Mouse (Mus musculus) CH12F3 (cell line): ENCODE measurements at regions not wholly inside any gene's neighbourhood (a gene's known extent, or its start where the extent isn't known, plus 50 kb on each side); places are given as distances from the start of the nearest gene placed in this dataset.

Experiments used
- in situ Hi-C: fragments of 300-500 bp; cut with MboI; formaldehyde crosslinking; loops from 2 replicates; pipeline ENCODE4 v1.14.3; 2020; ENCODE audit warnings: low sequenced_read_pairs

DNA sequence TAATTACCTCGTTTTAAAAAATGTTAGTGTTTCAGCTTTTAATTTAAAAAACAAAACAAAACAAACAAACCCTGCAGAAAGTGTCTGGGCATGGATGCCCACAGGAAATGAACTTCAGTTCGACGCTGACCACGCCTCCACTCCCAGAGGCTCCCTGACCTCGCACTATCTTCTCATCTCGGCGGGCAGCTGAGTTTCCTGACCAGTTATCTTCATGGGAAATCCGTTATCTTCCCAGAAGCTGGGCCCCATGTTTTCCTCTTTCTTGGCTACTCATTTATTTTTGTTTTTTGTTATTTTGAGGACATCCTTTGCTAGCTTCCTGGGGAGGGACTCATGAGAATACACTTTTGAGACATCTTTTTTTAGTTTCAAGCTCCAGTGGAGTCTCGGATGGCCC is 147.6 kb upstream of the Rbms1 start:
- in situ Hi-C loops = no loop called here

DNA sequence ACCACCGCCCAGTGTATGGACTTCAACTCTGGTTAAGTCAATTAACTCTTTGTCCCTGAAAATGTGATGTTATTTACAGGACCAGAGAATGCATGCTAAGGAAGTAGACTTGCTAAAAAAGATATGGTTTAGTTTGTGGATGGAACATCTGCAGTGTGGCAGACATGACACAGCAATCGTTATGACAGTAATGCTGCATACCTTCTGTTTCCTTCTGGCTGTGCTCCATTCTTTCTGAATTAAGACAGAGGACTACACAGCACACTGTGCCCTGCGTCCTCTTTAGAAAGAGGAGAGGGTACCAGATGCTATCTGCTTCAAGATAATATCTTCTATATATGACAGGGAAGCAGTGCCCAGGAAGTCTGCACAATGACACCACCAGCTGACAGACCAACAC is 146.6 kb upstream of the Rbms1 start:
- in situ Hi-C loops = no loop called here

GRCm38 (mm10) chr2:61105169-61105568 is 142.2 kb upstream of the Rbms1 start:
- in situ Hi-C loops = no loop called here

- in situ Hi-C loops = no loop called here
Measured at GRCm38 (mm10) chr2:61100854-61101253, 137.9 kb upstream of the Rbms1 start.

- in situ Hi-C loops = no loop called here
Measured at GRCm38 (mm10) chr2:61088501-61088900, 125.5 kb upstream of the Rbms1 start.

DNA sequence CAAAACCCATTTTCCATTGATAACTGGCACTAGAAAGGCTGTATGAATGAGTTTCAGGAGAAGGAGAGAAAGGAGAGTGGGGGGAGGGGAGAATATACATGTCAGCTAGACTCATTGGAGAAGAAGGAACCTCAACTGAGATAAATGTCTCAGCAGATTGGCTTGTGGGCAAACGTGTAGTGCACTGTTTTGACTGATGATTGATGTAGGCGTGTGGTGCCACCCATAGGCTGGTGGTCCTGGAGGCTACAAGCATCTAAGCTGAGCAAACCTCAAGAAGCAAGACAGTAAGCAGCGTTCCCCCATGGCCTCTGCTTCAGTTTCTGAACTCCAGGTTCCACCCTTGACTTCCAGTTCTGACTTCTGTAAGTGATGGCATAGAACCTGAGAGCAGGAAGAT is 121.8 kb upstream of the Rbms1 start:
- in situ Hi-C loops = no loop called here

- in situ Hi-C loops = no loop called here
Measured at GRCm38 (mm10) chr2:61083100-61083499, 120.1 kb upstream of the Rbms1 start.

- in situ Hi-C loops = no loop called here
Measured at GRCm38 (mm10) chr2:61082640-61083039, 119.6 kb upstream of the Rbms1 start.

- in situ Hi-C loops = no loop called here
Measured at GRCm38 (mm10) chr2:61080006-61080405, 117.0 kb upstream of the Rbms1 start.

GRCm38 (mm10) chr2:61071025-61071424 is 108.0 kb upstream of the Rbms1 start:
- in situ Hi-C loops = no loop called here

DNA sequence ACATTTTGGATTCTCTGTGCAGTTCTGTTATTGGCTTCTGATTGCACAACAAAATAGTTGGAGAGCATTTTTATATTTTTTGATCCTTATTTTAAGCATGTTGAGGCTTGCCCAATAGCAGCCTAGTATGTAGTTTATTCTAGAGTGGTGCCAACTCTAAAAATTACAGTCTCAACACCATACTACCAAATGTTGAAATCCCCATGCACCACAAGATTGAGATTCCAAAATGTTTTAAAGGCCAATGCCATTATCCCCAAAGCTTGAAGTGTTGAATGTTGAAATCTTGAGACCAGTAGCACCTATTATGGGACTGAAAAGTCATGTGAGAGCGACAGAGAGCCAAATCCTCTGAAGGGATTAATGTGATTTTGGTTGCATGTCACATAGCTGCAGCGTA is 104.9 kb upstream of the Rbms1 start:
- in situ Hi-C loops = no loop called here

- in situ Hi-C loops = no loop called here
Measured at GRCm38 (mm10) chr2:61062125-61062524, 99.1 kb upstream of the Rbms1 start.

GRCm38 (mm10) chr2:61060906-61061305 is 97.9 kb upstream of the Rbms1 start:
- in situ Hi-C loops = no loop called here

DNA sequence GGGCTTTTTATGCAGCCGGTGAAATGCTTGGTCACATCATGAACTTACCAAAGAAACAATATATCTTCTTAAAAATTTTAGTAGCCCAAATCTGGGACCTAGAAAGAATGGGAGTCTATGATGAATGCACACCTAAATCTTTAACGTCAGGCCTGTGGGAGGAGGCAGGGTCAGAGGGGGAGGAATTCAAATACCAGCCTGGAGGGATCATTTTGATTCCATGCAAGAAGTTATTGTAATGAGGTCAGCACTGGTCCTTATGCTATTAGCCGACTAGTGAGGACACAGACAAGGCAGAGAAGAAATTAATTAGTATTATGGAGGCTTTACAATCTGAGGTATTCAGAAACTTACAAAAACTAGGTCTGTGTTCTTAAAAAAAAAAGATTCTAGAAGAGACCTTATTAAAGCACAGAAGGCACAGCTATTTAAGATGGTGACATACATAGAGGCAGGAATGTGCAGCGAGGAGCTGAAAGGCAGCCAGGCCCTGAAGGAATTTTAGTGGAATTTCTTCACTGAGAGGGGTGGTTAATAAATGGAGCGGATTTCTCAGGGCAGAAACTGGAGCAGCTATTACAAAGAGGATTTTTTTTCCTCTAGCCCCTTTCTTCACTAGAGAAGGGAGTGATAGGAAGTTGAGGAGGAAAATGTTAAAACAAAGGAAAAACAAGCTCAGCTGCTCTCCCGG is 95.7 kb upstream of the Rbms1 start:
- in situ Hi-C loops = no loop called here

- in situ Hi-C loops = no loop called here
Measured at GRCm38 (mm10) chr2:61052296-61052695, 89.3 kb upstream of the Rbms1 start.

DNA sequence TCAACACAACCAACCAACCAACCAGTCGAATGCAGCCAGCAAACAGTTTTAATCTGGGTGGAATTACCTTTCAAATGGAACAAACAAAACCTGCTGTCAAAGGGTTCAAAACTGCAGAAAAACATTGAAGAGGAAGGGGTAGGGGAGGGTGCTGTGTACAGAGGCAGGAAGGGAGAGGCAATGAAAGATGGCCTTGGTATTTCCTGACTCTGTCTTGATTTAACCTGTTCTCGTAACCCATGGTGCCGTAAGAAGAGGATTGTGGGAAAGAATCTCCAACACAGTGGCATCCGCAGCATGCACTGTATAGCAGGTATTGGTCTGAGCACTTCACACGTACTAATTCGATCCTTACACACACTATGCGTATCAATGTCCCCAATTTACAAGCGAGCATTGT is 88.8 kb upstream of the Rbms1 start:
- in situ Hi-C loops = no loop called here

- in situ Hi-C loops = no loop called here
Measured at GRCm38 (mm10) chr2:61046111-61046767, 83.2 kb upstream of the Rbms1 start.

GRCm38 (mm10) chr2:61045467-61045866 is 82.5 kb upstream of the Rbms1 start:
- in situ Hi-C loops = no loop called here

DNA sequence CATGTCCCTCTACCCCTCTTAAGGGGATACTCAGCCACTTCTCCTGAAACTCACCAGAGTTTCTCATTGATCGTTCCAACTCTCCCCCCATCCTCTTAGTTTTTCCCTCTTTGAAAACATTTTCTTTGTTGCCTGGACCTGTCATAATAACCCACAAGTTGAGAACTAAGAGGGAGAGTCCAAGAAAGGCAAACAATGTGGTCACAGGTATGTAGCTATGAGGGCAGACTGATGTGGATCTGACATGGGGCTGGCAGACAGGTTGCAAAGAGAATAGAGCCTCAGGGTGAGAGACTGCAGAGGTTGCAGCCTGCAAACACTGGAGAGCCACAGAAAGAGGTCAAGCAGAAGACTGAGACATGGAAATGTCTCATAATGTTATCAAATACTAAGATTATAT is 69.9 kb upstream of the Rbms1 start:
- in situ Hi-C loops = no loop called here

DNA sequence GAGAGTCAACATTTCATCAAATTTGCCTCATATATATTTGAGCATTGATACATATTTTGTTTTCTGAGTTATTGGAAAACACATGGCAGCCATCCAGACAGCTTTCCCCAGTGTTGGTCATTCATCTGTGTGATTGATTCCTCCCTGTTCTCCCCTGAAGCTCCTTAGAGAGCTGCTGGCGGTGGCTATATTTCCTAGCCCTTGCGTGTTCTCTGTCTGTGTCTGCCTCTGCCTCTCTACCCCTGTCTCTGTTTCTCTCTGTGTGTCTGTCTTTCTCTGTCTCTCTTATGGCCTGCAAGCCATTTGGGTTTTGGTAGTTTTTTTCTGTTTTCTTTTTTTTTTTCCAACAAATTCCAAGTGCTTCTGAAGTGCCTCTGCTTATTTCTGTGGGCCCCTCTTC is 66.7 kb upstream of the Rbms1 start:
- in situ Hi-C loops = no loop called here

- in situ Hi-C loops = no loop called here
Measured at GRCm38 (mm10) chr2:61028578-61028977, 65.6 kb upstream of the Rbms1 start.

- in situ Hi-C loops = no loop called here
Measured at GRCm38 (mm10) chr2:61027686-61028085, 64.7 kb upstream of the Rbms1 start.

GRCm38 (mm10) chr2:61022411-61022810 is 59.4 kb upstream of the Rbms1 start:
- in situ Hi-C loops = no loop called here
